Mouse (Mus musculus): ENCODE measurements around the gene Arl4d. TPM values are rescaled to one million over a fixed set of nuclear protein-coding genes. Genes with fewer than 3 reads are reported as not detected.
A peak's percentile ranks its signal among the peaks of the same experiment; 100 is the strongest.
"Not testable (repeated sequence)": the region's sequence is repeated elsewhere in the genome, so short reads cannot be mapped to it uniquely, and the experiment has no call there.

The Arl4d gene
- polyA plus RNA-seq (2012): 0.04 and 0.13 TPM in 2 replicates

GRCm38 (mm10) chr11:101664825-101665635, at the start of gene Arl4d:
Arl4d (plus strand) TSS chr11:101665541.
- no peaks in the 10 kb centered on the region for H3K9me3 ChIP-seq (ENCODE audit: control insufficient read depth, low read length)
- TF ChIP-seq TAL1 (IDR thresholded peaks at IDR 0.05; ENCODE audit: low read length) (no peak), GATA1 (IDR thresholded peaks at IDR 0.05; ENCODE audit: low read length) (no peak)
- H3K27me3 ChIP-seq (ENCODE audit: control insufficient read depth): no peaks in the 10 kb centered on the region
- peak within 1 kb of the TSS; percentile 70 for H3K4me3 ChIP-seq (replicated peaks)
- H3K4me1 ChIP-seq (ENCODE audit: control insufficient read depth): peaks cover 70% of the 10 kb centered on the region
- H3K36me3 ChIP-seq (ENCODE audit: control insufficient read depth): no peaks in the 10 kb centered on the region

- Histone ChIP-seq H3K36me3 (ENCODE audit: control insufficient read depth) (no peaks in the 10 kb centered on the region), H3K9me3 (ENCODE audit: control insufficient read depth, low read length) (no peaks in the 10 kb centered on the region), H3K4me1 (ENCODE audit: control insufficient read depth) (peaks cover 52% of the 10 kb centered on the region), H3K4me3 (replicated peaks) (no peak overlapping the region), H3K27me3 (ENCODE audit: control insufficient read depth) (peaks cover 3% of the 10 kb centered on the region; the same call in 1 of the 2 replicates)
- TF ChIP-seq GATA1 (IDR thresholded peaks at IDR 0.05; ENCODE audit: low read length) (no peak), TAL1 (IDR thresholded peaks at IDR 0.05; ENCODE audit: low read length) (no peak)
Measured at GRCm38 (mm10) chr11:101616104-101616503, 49.2 kb upstream of the Arl4d start.

DNA sequence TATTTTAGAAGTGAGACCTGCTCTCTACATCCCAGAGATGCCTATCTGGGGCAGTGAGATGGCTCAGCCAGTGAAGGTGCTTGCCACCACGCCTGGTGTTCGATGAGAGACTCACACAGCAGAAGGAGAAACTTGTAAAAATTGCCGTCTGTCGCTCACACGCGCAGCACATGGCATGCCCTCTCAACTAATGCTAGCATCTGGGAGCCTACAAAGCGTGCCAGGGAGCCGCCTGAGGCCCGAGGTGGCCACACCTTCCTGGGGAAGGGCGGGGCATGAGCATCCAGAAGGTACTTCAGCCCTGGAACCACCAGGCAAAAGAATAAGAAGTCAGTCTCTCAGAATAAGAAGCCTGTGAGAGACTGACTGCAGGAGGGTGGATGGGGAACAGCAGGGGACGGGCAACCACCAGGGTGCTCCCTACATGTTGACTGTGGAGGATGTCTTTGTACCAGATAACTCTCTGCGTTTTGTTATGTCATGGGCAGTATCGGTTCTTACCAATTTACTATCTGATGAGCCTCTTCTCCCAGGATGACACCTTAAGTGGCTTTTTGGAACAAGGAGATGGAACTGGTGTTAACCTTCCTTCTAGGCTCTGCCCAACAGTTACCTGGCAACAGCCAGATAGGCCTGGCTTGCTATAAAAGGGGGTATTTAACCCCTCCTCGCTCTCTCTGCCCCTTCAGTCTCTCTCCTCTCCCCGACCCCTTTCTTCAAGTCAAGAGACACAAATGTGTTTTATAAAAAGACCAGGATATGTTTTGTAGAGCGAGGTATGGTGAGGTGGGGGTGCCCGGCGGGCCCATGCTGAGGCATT, 48.2 kb upstream of the Arl4d start:
- Histone ChIP-seq H3K4me3 (replicated peaks) (peak overlapping the region; percentile 23), H3K9me3 (ENCODE audit: control insufficient read depth, low read length) (peaks cover 5% of the 10 kb centered on the region), H3K27me3 (ENCODE audit: control insufficient read depth) (peaks cover 3% of the 10 kb centered on the region; the same call in 1 of the 2 replicates), H3K4me1 (ENCODE audit: control insufficient read depth) (peaks cover 52% of the 10 kb centered on the region), H3K36me3 (ENCODE audit: control insufficient read depth) (no peaks in the 10 kb centered on the region)
- TF ChIP-seq TAL1 (IDR thresholded peaks at IDR 0.05; ENCODE audit: low read length): no peak
- no peak for TF ChIP-seq GATA1 (IDR thresholded peaks at IDR 0.05; ENCODE audit: low read length)

- Histone ChIP-seq H3K27me3 (ENCODE audit: control insufficient read depth) (peaks cover 3% of the 10 kb centered on the region; the same call in 1 of the 2 replicates), H3K9me3 (ENCODE audit: control insufficient read depth, low read length) (peaks cover 6% of the 10 kb centered on the region), H3K4me1 (ENCODE audit: control insufficient read depth) (peaks cover 52% of the 10 kb centered on the region), H3K36me3 (ENCODE audit: control insufficient read depth) (no peaks in the 10 kb centered on the region), H3K4me3 (replicated peaks) (no peak overlapping the region)
- TF ChIP-seq TAL1 (IDR thresholded peaks at IDR 0.05; ENCODE audit: low read length) (no peak), GATA1 (IDR thresholded peaks at IDR 0.05; ENCODE audit: low read length) (no peak)
Measured at GRCm38 (mm10) chr11:101617849-101618248, 47.5 kb upstream of the Arl4d start.

DNA sequence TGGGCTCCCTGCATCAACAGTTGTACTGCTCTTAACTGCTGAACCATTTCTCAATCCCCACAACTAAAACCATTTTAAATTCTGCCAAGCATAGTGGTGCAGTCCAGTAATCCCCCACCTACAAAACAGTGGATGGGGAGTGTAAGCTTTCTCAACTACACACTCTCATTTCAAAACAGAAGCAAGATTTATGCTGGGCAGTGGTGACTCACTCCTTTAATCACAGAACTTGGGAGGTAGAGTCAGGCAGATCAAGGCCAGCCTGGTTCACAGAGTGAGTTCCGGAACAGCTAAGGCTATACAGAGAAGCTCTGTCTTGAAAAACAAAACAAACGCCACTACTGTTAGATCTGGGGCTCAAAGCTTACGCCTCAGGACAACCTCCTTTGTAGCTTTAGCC, 46.7 kb upstream of the Arl4d start:
- no peaks in the 10 kb centered on the region for H3K36me3 ChIP-seq (ENCODE audit: control insufficient read depth)
- peaks cover 52% of the 10 kb centered on the region for H3K4me1 ChIP-seq (ENCODE audit: control insufficient read depth)
- no peak overlapping the region for H3K4me3 ChIP-seq (replicated peaks)
- peaks cover 11% of the 10 kb centered on the region for H3K9me3 ChIP-seq (ENCODE audit: control insufficient read depth, low read length)
- TF ChIP-seq TAL1 (IDR thresholded peaks at IDR 0.05; ENCODE audit: low read length) (no peak), GATA1 (IDR thresholded peaks at IDR 0.05; ENCODE audit: low read length) (no peak)
- peaks cover 3% of the 10 kb centered on the region; the same call in 1 of the 2 replicates for H3K27me3 ChIP-seq (ENCODE audit: control insufficient read depth)

- H3K9me3 ChIP-seq (ENCODE audit: control insufficient read depth, low read length): peaks cover 21% of the 10 kb centered on the region
- not testable (repeated sequence) for H3K27me3 ChIP-seq (ENCODE audit: control insufficient read depth); H3K4me3 ChIP-seq (replicated peaks); H3K36me3 ChIP-seq (ENCODE audit: control insufficient read depth)
- H3K4me1 ChIP-seq (ENCODE audit: control insufficient read depth): peaks cover 39% of the 10 kb centered on the region
Measured at GRCm38 (mm10) chr11:101620022-101620655, 45.2 kb upstream of the Arl4d start.

- peak overlapping the region; percentile 78 for H3K4me3 ChIP-seq (replicated peaks)
- peaks cover 39% of the 10 kb centered on the region for H3K4me1 ChIP-seq (ENCODE audit: control insufficient read depth)
Measured at GRCm38 (mm10) chr11:101626649-101626994, 38.7 kb upstream of the Arl4d start.

GRCm38 (mm10) chr11:101626995-101627856, 38.1 kb upstream of the Arl4d start, which contains the start of gene Rdm1:
Rdm1 (plus strand) TSS chr11:101627195.
- peak within 1 kb of the TSS; percentile 78 for H3K4me3 ChIP-seq (replicated peaks)
- H3K36me3 ChIP-seq (ENCODE audit: control insufficient read depth): peaks cover 10% of the 10 kb centered on the region
- H3K27me3 ChIP-seq (ENCODE audit: control insufficient read depth): no peaks in the 10 kb centered on the region
- TF ChIP-seq TAL1 (IDR thresholded peaks at IDR 0.05; ENCODE audit: low read length) (no peak), GATA1 (IDR thresholded peaks at IDR 0.05; ENCODE audit: low read length) (no peak)
- peaks cover 16% of the 10 kb centered on the region for H3K9me3 ChIP-seq (ENCODE audit: control insufficient read depth, low read length)
- H3K4me1 ChIP-seq (ENCODE audit: control insufficient read depth): peaks cover 39% of the 10 kb centered on the region

More at GRCm38 (mm10) chr11:101626649-101626994, 38.7 kb upstream of the Arl4d start:
- TF ChIP-seq TAL1 (IDR thresholded peaks at IDR 0.05; ENCODE audit: low read length): no peak
- TF ChIP-seq GATA1 (IDR thresholded peaks at IDR 0.05; ENCODE audit: low read length): no peak
- Histone ChIP-seq H3K36me3 (ENCODE audit: control insufficient read depth) (peaks cover 9% of the 10 kb centered on the region), H3K9me3 (ENCODE audit: control insufficient read depth, low read length) (peaks cover 21% of the 10 kb centered on the region), H3K27me3 (ENCODE audit: control insufficient read depth) (no peaks in the 10 kb centered on the region; the same call in 1 of the 2 replicates)
